Mouse (Mus musculus) testis, adult 2 months (tissue): ENCODE measurements around the gene Reep3. TPM values are rescaled to one million over a fixed set of nuclear protein-coding genes. Genes with fewer than 3 reads are reported as not detected.
A peak's percentile ranks its signal among the peaks of the same experiment; 100 is the strongest.

ENCODE experiments used
- H3K27ac ChIP-seq: fragments of 200-500 bp; 2 replicates; pipeline ENCODE4 v1.5.1; 2012; ENCODE audit warnings: low read depth, low read length; ENCODE audit not compliant: control insufficient read depth, insufficient read depth
- H3K27me3 ChIP-seq: fragments of 200-500 bp; 2 replicates; pipeline ENCODE4 v1.6.1; 2012; ENCODE audit warnings: mild to moderate bottlenecking, low read length, moderate library complexity; ENCODE audit not compliant: control insufficient read depth, insufficient read depth
- H3K36me3 ChIP-seq: fragments of 200-500 bp; 2 replicates; pipeline ENCODE4 v1.6.1; 2012; ENCODE audit warnings: mild to moderate bottlenecking, low read length; ENCODE audit not compliant: control insufficient read depth, insufficient read depth
- H3K4me1 ChIP-seq: fragments of 200-500 bp; 2 replicates; pipeline ENCODE4 v1.6.1; 2012; ENCODE audit warnings: low read length; ENCODE audit not compliant: control insufficient read depth, insufficient read depth
- H3K4me3 ChIP-seq: fragments of 200-500 bp; 2 replicates; pipeline ENCODE4 v1.5.1; 2012; ENCODE audit warnings: low read depth, mild to moderate bottlenecking, low read length, moderate library complexity, mixed read lengths; ENCODE audit not compliant: control insufficient read depth
- CTCF ChIP-seq: fragments of 200-500 bp; IDR thresholded peaks from 2 replicates; pipeline ENCODE4 v1.5.1; 2012; ENCODE audit warnings: low read depth, mild to moderate bottlenecking, inconsistent platforms, low read length, moderate library complexity; ENCODE audit not compliant: control insufficient read depth, insufficient read depth, insufficient replicate concordance
- POLR2A ChIP-seq: fragments of 200-500 bp; IDR thresholded peaks from 2 replicates; pipeline ENCODE4 v1.6.1; 2012; ENCODE audit warnings: low read depth, mild to moderate bottlenecking, inconsistent platforms, low read length, moderate library complexity; ENCODE audit not compliant: control insufficient read depth
- polyA plus RNA-seq: library from polyadenylated mRNA; depleted of rRNA; stranded (reverse); fragments of >200 nt; gene quantifications from 2 replicates; pipeline ENCODE4 v1.2.3, GENCODE M21; 2012

The Reep3 gene
- polyA plus RNA-seq, 1 experiment, result 2.3 TPM

DNA sequence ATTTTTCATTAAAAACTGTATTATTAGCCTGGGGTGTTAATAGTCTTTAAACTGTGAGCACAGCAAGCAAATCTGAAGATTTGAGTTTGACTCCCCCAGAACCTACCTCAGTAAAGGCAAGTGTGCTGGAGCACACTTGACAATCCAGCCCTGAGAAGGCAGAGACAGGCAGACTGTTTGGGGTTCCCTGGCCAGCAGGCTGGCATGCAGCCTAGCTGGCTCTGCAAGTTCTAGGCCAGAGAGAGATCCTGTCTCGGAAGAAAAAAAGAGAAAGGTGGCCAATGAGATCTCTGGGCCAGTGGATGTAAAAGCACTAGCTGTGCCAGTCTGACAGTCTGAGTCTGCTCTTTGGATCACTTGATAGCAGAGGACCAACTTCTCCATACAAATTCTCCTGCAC, 32.8 kb upstream of the Reep3 start:
- H3K36me3 ChIP-seq, result no peaks in the 10 kb centered on the region

GRCm38 (mm10) chr10:67126859-67127758, 30.4 kb upstream of the Reep3 start:
- TF ChIP-seq CTCF (no peak), POLR2A (peak; percentile 66)
- peak overlapping the region; percentile 99 for H3K4me3 ChIP-seq
- no peaks in the 10 kb centered on the region; the same call in 1 of the 2 replicates for H3K4me1 ChIP-seq
- H3K27ac ChIP-seq, result peak overlapping the region; percentile 89
- no peaks in the 10 kb centered on the region for H3K27me3 ChIP-seq
- H3K36me3 ChIP-seq, result no peaks in the 10 kb centered on the region

More for the DNA sequence above, 32.8 kb upstream of the Reep3 start:
- Histone ChIP-seq H3K27me3 (no peaks in the 10 kb centered on the region), H3K4me3 (peak overlapping the region; percentile 51), H3K27ac (no peak overlapping the region), H3K4me1 (no peaks in the 10 kb centered on the region; the same call in 1 of the 2 replicates)
- TF ChIP-seq CTCF (no peak), POLR2A (no peak)

DNA sequence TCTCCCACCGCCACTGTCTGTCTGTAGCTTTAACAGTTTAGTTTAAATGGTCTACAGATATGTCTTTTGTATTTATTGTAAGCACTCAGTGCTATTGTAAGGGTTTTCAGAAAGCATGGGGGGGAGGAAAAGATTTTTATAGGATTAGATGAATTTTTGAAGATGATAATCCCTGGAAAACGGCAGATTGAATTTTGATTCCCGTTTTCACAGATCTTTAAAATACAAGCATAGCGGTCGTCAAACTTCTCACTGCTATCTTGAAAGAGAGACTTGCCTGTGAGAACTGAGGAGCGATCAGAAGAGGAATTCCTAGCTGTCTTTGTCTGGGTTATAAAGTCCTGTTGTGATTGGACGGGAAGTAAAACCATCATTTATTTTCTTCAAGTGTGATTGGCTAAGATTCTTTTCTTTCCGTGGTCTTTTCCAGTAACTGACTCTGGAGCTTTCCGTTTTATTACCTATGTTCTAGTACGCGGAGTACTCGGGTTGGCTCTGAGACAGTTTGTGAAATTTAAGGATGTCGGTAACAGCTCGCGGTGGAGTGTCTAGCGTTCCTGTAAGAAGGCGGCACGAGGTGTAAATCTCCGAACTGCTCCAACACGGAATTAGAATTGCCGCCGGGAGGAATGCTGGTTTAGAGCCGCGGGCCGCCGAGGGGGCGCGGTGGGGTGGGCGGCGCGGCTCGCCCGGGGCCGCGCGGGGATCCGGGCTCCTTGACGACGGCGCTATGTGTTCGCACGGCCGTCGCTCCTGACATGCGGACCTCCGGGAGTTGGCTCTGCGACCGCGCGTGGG, 29.5 kb upstream of the Reep3 start:
- Histone ChIP-seq H3K4me1 (no peaks in the 10 kb centered on the region; the same call in 1 of the 2 replicates), H3K36me3 (no peaks in the 10 kb centered on the region), H3K27me3 (no peaks in the 10 kb centered on the region), H3K4me3 (peak overlapping the region; percentile 99), H3K27ac (peak overlapping the region; percentile 89)
- TF ChIP-seq POLR2A (no peak), CTCF (no peak)

DNA sequence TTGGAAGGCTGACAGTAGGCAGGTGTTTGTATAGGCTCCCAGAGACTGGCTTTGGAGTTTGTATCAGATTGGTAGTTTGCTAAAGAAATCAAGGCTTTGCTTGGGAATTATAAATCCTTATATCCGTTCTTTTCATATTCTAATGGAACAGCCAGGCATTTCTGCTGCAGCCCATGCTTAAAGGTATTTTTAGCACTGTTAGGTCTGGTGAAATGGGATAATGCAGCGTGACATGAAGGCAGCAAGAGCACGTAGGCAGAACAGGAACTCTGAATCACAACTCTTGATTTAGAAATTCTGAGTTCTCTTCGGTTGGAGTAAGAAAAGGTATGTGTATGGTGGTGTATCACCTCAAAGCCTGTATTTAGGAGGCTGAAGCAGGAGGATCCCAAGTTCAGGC, 27.4 kb upstream of the Reep3 start:
- Histone ChIP-seq H3K27me3 (no peaks in the 10 kb centered on the region), H3K36me3 (no peaks in the 10 kb centered on the region), H3K27ac (no peak overlapping the region), H3K4me1 (peaks cover 8% of the 10 kb centered on the region), H3K4me3 (peak overlapping the region; percentile 2; the same call in 1 of the 2 replicates)
- TF ChIP-seq POLR2A, result no peak
- no peak for TF ChIP-seq CTCF

- peaks cover 9% of the 10 kb centered on the region for H3K4me1 ChIP-seq
- H3K27me3 ChIP-seq, result no peaks in the 10 kb centered on the region
- no peaks in the 10 kb centered on the region for H3K36me3 ChIP-seq
- no peak for TF ChIP-seq POLR2A
- TF ChIP-seq CTCF, result no peak
- H3K4me3 ChIP-seq, result peak overlapping the region; percentile 21; the same call in 1 of the 2 replicates
- H3K27ac ChIP-seq, result no peak overlapping the region
Observed at GRCm38 (mm10) chr10:67123756-67124155, 27.0 kb upstream of the Reep3 start.

- peaks cover 20% of the 10 kb centered on the region for H3K4me1 ChIP-seq
- peak overlapping the region; percentile 49 for H3K4me3 ChIP-seq
- no peak for TF ChIP-seq CTCF
- TF ChIP-seq POLR2A, result no peak
- peak overlapping the region; percentile 56; the same call in 1 of the 2 replicates for H3K27ac ChIP-seq
- no peaks in the 10 kb centered on the region for H3K27me3 ChIP-seq
- no peaks in the 10 kb centered on the region for H3K36me3 ChIP-seq
Observed at GRCm38 (mm10) chr10:67120640-67121039, 23.9 kb upstream of the Reep3 start.

DNA sequence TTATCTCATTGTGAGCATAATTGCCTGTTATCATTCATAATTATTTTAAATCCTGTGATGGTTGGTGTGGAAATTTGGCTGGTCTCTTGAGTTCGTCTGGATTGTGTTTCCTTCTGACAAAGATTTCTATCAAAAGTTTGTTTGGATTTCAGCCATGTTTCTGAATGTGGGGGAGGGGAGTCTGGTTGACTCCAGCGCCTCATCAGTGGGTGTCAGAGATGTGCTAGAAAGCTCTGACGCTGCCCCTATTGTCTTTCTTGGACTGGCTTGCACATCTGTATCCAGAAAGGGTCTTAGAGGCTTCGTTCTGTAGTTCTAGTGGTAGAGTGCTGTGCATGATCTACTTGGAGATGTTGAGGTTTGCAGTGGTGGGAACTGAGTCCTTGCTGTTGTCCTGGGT, 23.4 kb upstream of the Reep3 start:
- Histone ChIP-seq H3K36me3 (no peaks in the 10 kb centered on the region), H3K27ac (peak overlapping the region; percentile 99), H3K27me3 (no peaks in the 10 kb centered on the region), H3K4me1 (peaks cover 21% of the 10 kb centered on the region), H3K4me3 (peak overlapping the region; percentile 49)
- no peak for TF ChIP-seq CTCF
- no peak for TF ChIP-seq POLR2A

DNA sequence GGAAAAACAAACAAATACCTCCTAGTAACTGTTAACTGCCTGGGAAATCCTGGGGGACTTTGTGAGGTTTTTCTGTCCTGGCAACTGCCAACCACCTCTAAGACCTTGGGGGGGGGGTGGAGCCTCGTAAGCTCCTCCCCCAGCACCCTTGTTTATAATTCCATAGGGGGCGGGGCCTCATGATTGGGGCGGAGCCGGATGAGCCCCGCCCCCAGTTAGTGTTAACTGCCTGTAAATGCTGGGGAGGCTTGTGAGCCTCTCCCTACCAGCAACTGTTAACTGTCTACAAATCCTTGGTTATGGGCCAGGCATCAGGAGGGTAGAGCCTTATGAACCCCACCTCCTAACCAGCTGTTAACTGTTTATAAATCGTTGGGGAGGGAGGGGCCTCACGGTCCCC, 22.5 kb upstream of the Reep3 start:
- TF ChIP-seq CTCF (no peak), POLR2A (peak; percentile 68)
- Histone ChIP-seq H3K27ac (peak overlapping the region; percentile 99), H3K27me3 (no peaks in the 10 kb centered on the region), H3K4me1 (peaks cover 23% of the 10 kb centered on the region), H3K4me3 (peak overlapping the region; percentile 81), H3K36me3 (no peaks in the 10 kb centered on the region)
